Mouse (Mus musculus) limb, embryonic 12.5 days (tissue): ENCODE results near the gene Mmp15. TPM values are rescaled to one million over a fixed set of nuclear protein-coding genes. Genes with fewer than 3 reads are reported as not detected.

Source experiments
- ATAC-seq: fragments of 200-750 bp; cut with Nextera tagmentation; 2 replicates; pipeline ENCODE4 v1.8.0; 2017; ENCODE audit warnings: low read depth, moderate TSS enrichment; ENCODE audit not compliant: insufficient number of reproducible peaks, insufficient read depth, low FRiP score, low TSS enrichment
- H3K27ac ChIP-seq: fragments of 300-500 bp; sonication (generic); 2 replicates; pipeline ENCODE4 v1.5.1; 2016; ENCODE audit warnings: mild to moderate bottlenecking, moderate library complexity
- H3K27me3 ChIP-seq: fragments of 300-500 bp; sonication (generic); 2 replicates; pipeline ENCODE4 v1.6.1; 2016; ENCODE audit warnings: mild to moderate bottlenecking, moderate library complexity
- H3K36me3 ChIP-seq: fragments of 300-500 bp; sonication (generic); 2 replicates; pipeline ENCODE4 v1.6.1; 2016; ENCODE audit warnings: mild to moderate bottlenecking, moderate library complexity
- H3K4me1 ChIP-seq: fragments of 300-500 bp; sonication (generic); replicated peaks from 2 replicates; pipeline ENCODE4 v1.6.1; 2016
- H3K4me2 ChIP-seq: fragments of 300-500 bp; sonication (generic); 2 replicates; pipeline ENCODE4 v1.6.1; 2016; ENCODE audit warnings: mild to moderate bottlenecking, moderate library complexity
- H3K4me3 ChIP-seq: fragments of 300-500 bp; sonication (generic); replicated peaks from 2 replicates; pipeline ENCODE4 v1.5.1; 2016; ENCODE audit warnings: mild to moderate bottlenecking
- H3K9ac ChIP-seq: fragments of 300-500 bp; sonication (generic); replicated peaks from 2 replicates; pipeline ENCODE4 v1.6.1; 2016; ENCODE audit warnings: mild to moderate bottlenecking, moderate library complexity
- H3K9me3 ChIP-seq: fragments of 300-500 bp; sonication (generic); 2 replicates; pipeline ENCODE4 v1.6.1; 2016; ENCODE audit warnings: mild to moderate bottlenecking, moderate library complexity
- WGBS: fragments of 180-500 bp; shearing (Covaris S2); methylation state at CpG from one replicate; pipeline ENCODE4 v1.1.7; 2016; 5-methylcytosine and 5-hydroxymethylcytosine counted together
- polyA plus RNA-seq: library from polyadenylated mRNA; unstranded; fragments of >200 nt; fragmentation: Nextera tagmentation; extraction: Ambion mirVana; gene quantifications from 2 replicates; pipeline ENCODE4 v1.2.1, GENCODE M21; 2016

The Mmp15 gene
- 12.5 and 13.8 TPM in 2 replicates for polyA plus RNA-seq

DNA sequence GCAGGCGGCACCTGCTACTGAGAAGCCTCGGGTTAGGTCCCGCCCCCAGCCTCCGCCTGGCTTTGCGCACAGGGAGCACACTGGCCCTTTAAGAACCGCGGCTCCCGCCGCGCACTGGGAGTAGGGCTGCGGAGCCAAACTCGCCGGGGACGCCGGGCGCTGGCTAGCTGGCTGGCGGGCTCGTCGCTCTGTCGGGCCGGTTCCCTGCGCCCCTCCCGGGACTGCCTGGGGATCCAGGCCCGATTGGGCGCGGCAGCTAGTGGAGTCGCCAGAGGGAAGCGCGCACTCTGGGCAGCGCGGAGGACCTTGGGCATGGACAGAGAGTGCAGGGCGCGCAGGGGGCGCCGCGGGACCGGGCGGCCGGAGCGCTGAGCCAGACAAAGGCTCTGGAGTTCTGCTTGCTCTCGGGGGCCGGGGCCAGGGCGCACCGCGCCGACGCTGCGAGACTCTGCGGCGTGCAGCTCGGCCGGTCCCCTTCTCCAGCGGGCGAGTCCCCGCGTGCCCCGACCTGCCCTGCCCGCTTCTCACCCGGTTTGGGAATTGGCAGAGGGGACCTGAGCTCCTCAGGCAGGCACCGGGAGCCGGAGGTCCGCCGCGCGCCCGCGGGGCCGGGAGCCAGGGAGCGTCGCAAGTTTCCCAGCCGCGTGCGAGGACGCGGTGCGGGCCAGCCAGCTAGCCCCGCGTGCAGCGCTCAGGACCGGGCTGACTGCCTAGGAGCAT is at the start of gene Mmp15:
TSS of gene Mmp15 (plus strand) at position 118 of the 720 bp plus-strand sequence.
- H3K27ac ChIP-seq, result peak within 1 kb of the TSS; percentile 62; the same call in 1 of the 2 replicates
- H3K9me3 ChIP-seq, result no peaks in the 10 kb centered on the region
- peak within 1 kb of the TSS; percentile 98 for H3K4me2 ChIP-seq
- H3K4me1 ChIP-seq, result peaks cover 19% of the 10 kb centered on the region
- WGBS, result under 1% methylated on average over 80 of the region's 80 CpGs
- peak; percentile 57 for ATAC-seq
- H3K9ac ChIP-seq, result peak within 1 kb of the TSS; percentile 83
- H3K4me3 ChIP-seq, result peak within 1 kb of the TSS; percentile 73
- H3K36me3 ChIP-seq, result no peaks in the 10 kb centered on the region
- peaks cover 56% of the 10 kb centered on the region for H3K27me3 ChIP-seq

- Histone ChIP-seq H3K27me3 (no peaks in the 10 kb centered on the region), H3K27ac (no peak overlapping the region), H3K9ac (no peak overlapping the region), H3K4me1 (no peaks in the 10 kb centered on the region), H3K36me3 (no peaks in the 10 kb centered on the region), H3K4me3 (no peak overlapping the region), H3K4me2 (no peak overlapping the region), H3K9me3 (no peaks in the 10 kb centered on the region)
- ATAC-seq, result no peak
- WGBS, result 23% methylated on average over 5 of the region's 5 CpGs
Measured at GRCm38 (mm10) chr8:95302410-95302809, 49.7 kb upstream of the Mmp15 start.

DNA sequence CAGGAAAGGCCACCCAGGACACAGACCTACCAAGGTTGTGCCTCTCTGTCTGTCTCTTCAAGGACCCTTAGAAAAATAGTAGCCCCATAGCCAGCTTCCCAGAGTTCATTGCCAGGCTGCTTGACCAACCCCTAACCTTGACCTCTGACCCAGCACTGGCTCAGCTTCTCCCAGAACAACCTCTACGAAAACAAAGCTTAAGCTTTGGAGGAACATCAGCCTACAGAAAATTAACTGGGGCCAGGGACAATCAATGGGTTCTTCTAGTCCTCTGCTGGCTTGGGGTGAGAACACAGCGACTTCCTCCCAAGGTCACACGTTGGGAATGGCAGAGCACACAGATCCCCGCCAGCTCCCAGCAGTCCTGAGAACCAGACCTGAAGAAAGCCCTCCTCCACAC is 46.5 kb upstream of the Mmp15 start:
- Histone ChIP-seq H3K27me3 (no peaks in the 10 kb centered on the region), H3K36me3 (no peaks in the 10 kb centered on the region), H3K4me2 (no peak overlapping the region), H3K4me3 (no peak overlapping the region), H3K27ac (no peak overlapping the region), H3K4me1 (no peaks in the 10 kb centered on the region), H3K9ac (no peak overlapping the region), H3K9me3 (no peaks in the 10 kb centered on the region)
- no peak for ATAC-seq
- 70% methylated on average over 4 of the region's 4 CpGs for WGBS

- no peak for ATAC-seq
- Histone ChIP-seq H3K9me3 (no peaks in the 10 kb centered on the region), H3K27ac (no peak within 1 kb of the TSS), H3K27me3 (no peaks in the 10 kb centered on the region; the same call in 1 of the 2 replicates), H3K9ac (no peak within 1 kb of the TSS), H3K4me1 (no peaks in the 10 kb centered on the region), H3K36me3 (no peaks in the 10 kb centered on the region), H3K4me2 (no peak within 1 kb of the TSS), H3K4me3 (no peak within 1 kb of the TSS)
- WGBS, result 40% methylated on average over 6 of the region's 6 CpGs
Measured at GRCm38 (mm10) chr8:95306431-95306830, 45.6 kb upstream of the Mmp15 start, which contains the start of gene Cngb1. Gene Cngb1, minus strand, starts transcription at chr8:95306585.

- no peak within 1 kb of the TSS for H3K27ac ChIP-seq
- no peak for ATAC-seq
- 30% methylated on average over 6 of the region's 6 CpGs for WGBS
Measured at GRCm38 (mm10) chr8:95310342-95310970, 41.6 kb upstream of the Mmp15 start, which contains the start of gene Tepp. Gene Tepp, plus strand, starts transcription at chr8:95310566.

GRCm38 (mm10) chr8:95312836-95313235 is 39.2 kb upstream of the Mmp15 start:
- Histone ChIP-seq H3K27me3 (no peaks in the 10 kb centered on the region; the same call in 1 of the 2 replicates), H3K4me3 (no peak overlapping the region), H3K9ac (no peak overlapping the region), H3K4me1 (no peaks in the 10 kb centered on the region), H3K27ac (no peak overlapping the region), H3K9me3 (peaks cover 2% of the 10 kb centered on the region; the same call in 1 of the 2 replicates), H3K4me2 (no peak overlapping the region), H3K36me3 (no peaks in the 10 kb centered on the region)
- WGBS, result 70% methylated on average over 18 of the region's 18 CpGs
- no peak for ATAC-seq

More at GRCm38 (mm10) chr8:95310342-95310970, 41.6 kb upstream of the Mmp15 start, which contains the start of gene Tepp:
- Histone ChIP-seq H3K9me3 (no peaks in the 10 kb centered on the region), H3K4me1 (no peaks in the 10 kb centered on the region), H3K36me3 (no peaks in the 10 kb centered on the region), H3K27me3 (no peaks in the 10 kb centered on the region; the same call in 1 of the 2 replicates), H3K4me3 (no peak within 1 kb of the TSS), H3K9ac (0 out of 2 replicates have a peak within 1 kb of the TSS, but pooled peaks have one; percentile 12), H3K4me2 (no peak within 1 kb of the TSS)

DNA sequence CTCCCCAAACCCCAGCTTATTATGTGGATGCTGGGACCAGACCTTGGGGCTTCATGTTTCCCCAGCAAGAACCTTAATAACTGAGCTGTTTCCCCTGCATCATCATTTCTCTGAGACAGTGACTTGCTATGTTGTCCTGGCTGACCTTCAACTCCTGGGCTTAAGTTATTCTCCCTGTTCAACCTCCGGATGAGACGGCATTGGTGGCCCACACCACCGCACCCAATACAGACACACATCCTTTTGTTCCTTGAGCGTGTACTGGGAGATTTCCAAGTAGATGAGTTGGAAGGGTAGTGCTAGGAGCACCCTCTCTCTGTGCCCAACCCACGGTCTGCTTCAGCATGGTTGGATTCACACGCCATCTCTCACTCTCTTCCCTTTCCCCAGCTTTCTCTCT is 38.2 kb upstream of the Mmp15 start:
- WGBS, result 89% methylated on average over 6 of the region's 6 CpGs

DNA sequence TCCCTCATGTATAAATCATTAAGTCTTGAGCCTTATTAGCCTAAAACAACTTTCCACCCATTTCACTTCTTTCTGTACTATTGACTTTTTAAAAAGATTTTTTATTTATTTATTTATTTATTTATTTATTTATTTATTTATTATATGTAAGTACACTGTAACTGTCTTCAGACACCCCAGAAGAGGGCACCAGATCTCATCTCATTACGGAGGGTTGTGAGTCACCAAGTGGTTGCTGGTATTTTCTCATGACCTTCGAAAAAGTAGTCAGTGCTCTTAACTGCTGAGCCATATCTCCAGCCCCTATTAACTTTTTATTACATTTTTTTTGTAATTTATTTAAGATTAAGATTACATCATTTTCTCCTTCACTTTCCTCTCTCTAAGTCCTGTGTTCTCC is 37.4 kb upstream of the Mmp15 start:
- H3K27me3 ChIP-seq, result peaks cover 5% of the 10 kb centered on the region; the same call in 1 of the 2 replicates
- WGBS, result 85% methylated on average over 2 of the region's 2 CpGs
- no peak for ATAC-seq
- H3K9ac ChIP-seq, result no peak overlapping the region
- H3K36me3 ChIP-seq, result no peaks in the 10 kb centered on the region
- H3K27ac ChIP-seq, result no peak overlapping the region
- H3K4me1 ChIP-seq, result 0 out of 2 replicates have a peak, but pooled peaks cover 2% of the 10 kb centered on the region
- H3K4me2 ChIP-seq, result no peak overlapping the region
- no peak overlapping the region for H3K4me3 ChIP-seq
- peaks cover 9% of the 10 kb centered on the region for H3K9me3 ChIP-seq

More for the DNA sequence above, 38.2 kb upstream of the Mmp15 start:
- Histone ChIP-seq H3K27me3 (no peaks in the 10 kb centered on the region; the same call in 1 of the 2 replicates), H3K4me3 (no peak overlapping the region), H3K9ac (no peak overlapping the region), H3K9me3 (peaks cover 9% of the 10 kb centered on the region), H3K36me3 (no peaks in the 10 kb centered on the region), H3K4me1 (no peaks in the 10 kb centered on the region), H3K27ac (no peak overlapping the region), H3K4me2 (no peak overlapping the region)
- no peak for ATAC-seq

GRCm38 (mm10) chr8:95315350-95315749 is 36.7 kb upstream of the Mmp15 start:
- Histone ChIP-seq H3K4me3 (no peak overlapping the region), H3K27ac (no peak overlapping the region), H3K27me3 (peaks cover 5% of the 10 kb centered on the region; the same call in 1 of the 2 replicates), H3K4me1 (0 out of 2 replicates have a peak, but pooled peaks cover 5% of the 10 kb centered on the region), H3K9ac (no peak overlapping the region), H3K36me3 (no peaks in the 10 kb centered on the region), H3K4me2 (no peak overlapping the region), H3K9me3 (peaks cover 9% of the 10 kb centered on the region)
- ATAC-seq, result no peak
- WGBS, result 95% methylated on average over 1 of the region's 1 CpGs

DNA sequence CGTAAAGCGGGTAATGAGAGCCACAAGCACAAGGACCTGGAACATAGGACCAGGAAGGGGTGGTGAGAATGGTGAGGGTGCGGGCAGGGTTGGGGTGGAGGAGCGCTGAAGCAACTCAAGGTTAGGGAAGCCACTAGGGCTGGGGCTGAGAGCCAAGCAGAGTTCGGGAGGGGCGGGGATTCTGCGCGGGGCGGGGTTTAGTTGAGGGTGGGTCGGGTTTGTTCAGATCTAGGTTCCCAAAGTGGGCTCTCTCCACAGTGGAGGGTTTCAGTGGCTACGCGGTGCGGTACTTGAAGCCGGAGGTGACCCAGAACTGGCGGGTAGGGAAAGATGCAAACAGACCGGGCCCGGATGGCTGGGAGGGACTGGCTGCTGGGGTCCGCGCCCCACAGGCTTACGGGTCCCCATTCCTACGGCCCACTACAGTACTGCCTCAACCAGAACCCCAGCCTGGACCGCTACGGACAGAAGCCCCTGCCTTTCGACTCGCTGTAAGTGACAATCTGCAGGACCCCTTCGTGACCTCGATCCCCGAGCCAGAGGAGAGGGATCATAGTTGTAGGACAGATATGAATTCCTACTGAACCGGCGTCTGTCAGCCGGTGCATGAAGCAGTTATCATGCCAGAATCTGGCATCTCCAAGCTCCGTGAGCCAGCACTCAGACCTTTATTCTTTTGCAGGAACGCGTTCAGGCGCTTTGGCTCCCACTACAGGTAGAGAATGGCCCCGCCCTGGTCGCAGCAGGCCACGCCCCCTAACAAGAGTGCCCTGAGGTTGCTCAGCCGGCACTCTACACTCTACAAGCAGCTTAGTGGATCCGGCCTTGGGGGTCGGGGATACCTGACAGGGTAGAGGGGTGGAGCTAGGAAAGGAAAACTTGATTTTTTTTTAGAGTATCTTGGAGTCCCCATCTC is 31.6 kb upstream of the Mmp15 start:
- Histone ChIP-seq H3K36me3 (peaks cover 17% of the 10 kb centered on the region), H3K9ac (peak overlapping the region; percentile 55), H3K27me3 (peaks cover 5% of the 10 kb centered on the region; the same call in 1 of the 2 replicates), H3K4me3 (peak overlapping the region; percentile 41), H3K27ac (no peak overlapping the region), H3K9me3 (peaks cover 9% of the 10 kb centered on the region), H3K4me1 (peaks cover 9% of the 10 kb centered on the region; the same call in 1 of the 2 replicates), H3K4me2 (peak overlapping the region; percentile 93)
- WGBS, result 2% methylated on average over 41 of the region's 41 CpGs
- ATAC-seq, result peak; percentile 81
